Mouse (Mus musculus): ENCODE measurements around the gene Wdr11. TPM values are rescaled to one million over a fixed set of nuclear protein-coding genes. Genes with fewer than 3 reads are reported as not detected.
A peak's percentile ranks its signal among the peaks of the same experiment; 100 is the strongest.

The Wdr11 gene
- total RNA-seq, 2 experiments from 2014 or later: 16.2 to 18.1 TPM

DNA sequence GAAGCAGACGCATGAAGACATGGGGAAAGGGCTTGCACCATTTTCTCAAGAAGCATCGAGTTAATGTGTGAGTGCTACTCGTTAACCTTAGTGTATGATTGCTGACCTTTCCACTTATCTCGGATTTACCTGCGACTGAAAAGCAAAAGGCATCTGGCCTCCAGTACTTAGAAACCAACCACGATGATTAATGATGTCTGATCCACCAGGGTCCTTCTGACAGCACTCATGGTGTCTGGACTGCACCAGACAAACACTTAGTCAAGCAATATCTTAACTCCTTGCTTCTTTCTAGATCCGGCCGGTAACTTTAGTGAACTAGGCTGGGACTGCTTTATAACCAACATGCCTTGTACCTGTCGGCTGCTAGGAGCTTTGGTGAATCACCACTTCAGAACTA lies 45.3 kb downstream of the Wdr11 start:
- no peak overlapping the region for H3K4me3 ChIP-seq
- H3K27ac ChIP-seq: no peak overlapping the region
- TF ChIP-seq CTCF (IDR thresholded peaks at IDR 0.05): no peak
- intact Hi-C loops (cut with DNase I): no loop called here
- no peak for DNase-seq

DNA sequence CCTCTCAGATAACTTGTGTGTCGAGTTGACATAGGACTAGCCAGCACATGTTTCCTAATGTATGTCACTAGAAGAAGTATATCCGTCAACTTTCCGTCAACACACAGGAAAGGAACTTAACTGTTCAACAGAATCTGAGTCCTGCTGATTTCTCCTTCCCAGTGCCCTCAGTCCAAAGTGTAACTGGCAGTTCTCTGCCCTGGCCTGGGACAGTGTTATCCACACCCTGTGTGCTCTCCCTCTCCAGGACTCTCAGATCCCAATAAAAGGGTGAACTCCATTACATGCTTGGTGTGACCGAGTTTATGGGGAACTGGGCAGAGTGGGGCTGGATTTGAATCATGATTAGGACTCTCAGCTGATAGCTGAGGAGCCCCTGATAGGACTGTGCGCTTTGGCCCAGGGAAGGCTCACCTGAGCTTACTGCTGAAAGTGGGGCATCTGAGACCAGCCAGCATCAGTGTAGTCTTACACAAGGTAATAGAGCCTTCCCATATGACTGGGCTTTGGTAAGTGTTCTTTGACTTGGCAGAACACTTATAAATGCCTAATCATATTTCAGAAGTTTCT lies 46.3 kb downstream of the Wdr11 start:
- no peak overlapping the region for H3K4me3 ChIP-seq
- H3K27ac ChIP-seq: no peak overlapping the region
- no peak for DNase-seq
- TF ChIP-seq CTCF (IDR thresholded peaks at IDR 0.05): no peak
- intact Hi-C loops (cut with DNase I): no loop called here

DNA sequence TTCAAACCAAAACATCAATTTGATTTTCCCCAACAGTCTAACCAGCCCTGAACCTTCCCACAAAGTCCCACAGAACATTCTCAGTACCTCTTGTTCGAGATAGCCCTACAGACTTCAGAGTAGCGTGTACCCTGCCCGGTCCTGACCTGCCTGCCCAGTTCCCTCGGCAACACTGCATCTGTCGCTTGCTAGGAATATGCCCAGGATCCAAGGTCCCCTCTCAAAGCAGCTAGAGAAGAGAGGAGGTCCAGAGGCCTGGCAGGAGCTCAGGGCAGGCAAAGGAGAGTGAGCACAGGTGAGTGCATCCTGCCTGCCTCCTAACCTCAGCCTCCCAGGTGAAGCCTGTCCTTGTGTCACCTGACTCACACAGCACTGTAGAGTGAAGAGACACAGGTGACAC lies 47.3 kb downstream of the Wdr11 start:
- no peak overlapping the region for H3K27ac ChIP-seq
- TF ChIP-seq CTCF (IDR thresholded peaks at IDR 0.05): no peak
- H3K4me3 ChIP-seq: no peak overlapping the region
- intact Hi-C loops (cut with DNase I): no loop called here
- no peak for DNase-seq

DNA sequence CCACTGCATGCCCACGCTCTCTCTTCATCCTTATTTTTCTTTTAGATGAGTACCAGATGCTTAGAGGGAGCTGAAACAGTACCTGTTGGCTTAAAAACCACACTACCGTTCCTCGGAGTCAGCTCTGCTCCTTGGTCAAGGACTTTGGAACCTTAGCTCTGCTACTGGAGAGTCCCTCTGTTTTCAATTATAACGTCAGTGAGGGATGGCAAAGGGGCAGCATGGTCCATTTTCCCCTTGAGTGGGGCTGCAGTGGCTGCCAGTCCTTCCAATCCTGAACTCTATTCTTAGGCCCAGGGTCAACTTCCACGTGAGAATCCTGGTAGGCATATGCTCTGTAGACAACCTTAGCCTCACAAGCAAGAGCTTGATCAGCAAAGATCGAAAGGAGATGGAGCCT lies 48.2 kb downstream of the Wdr11 start:
- Histone ChIP-seq H3K4me3 (no peak overlapping the region), H3K27ac (no peak overlapping the region)
- DNase-seq: no peak
- no peak for TF ChIP-seq CTCF (IDR thresholded peaks at IDR 0.05)
- intact Hi-C loops (cut with DNase I): no loop called here

DNA sequence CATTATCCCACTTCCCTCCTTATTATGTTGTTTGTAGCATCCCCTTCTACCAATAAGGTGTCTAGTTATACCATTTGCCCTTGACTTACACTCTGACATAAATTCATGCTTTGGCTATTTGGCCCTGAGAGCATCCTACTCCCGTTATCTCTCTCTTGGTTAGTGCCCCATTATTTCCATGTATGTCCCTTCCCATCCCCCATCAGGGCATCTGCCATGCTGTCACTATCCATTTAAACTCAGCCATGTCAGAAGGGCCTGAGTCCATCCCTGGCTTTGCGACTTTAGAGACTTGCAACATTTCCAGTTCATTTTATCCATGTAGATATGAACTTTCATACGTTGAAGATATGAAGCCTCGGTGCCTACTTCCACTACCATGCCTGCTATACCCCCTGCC lies 51.6 kb downstream of the Wdr11 start:
- intact Hi-C loops (cut with DNase I): no loop called here
- Histone ChIP-seq H3K27ac (no peak overlapping the region), H3K4me3 (no peak overlapping the region)
- no peak for DNase-seq
- TF ChIP-seq CTCF (IDR thresholded peaks at IDR 0.05): no peak

DNA sequence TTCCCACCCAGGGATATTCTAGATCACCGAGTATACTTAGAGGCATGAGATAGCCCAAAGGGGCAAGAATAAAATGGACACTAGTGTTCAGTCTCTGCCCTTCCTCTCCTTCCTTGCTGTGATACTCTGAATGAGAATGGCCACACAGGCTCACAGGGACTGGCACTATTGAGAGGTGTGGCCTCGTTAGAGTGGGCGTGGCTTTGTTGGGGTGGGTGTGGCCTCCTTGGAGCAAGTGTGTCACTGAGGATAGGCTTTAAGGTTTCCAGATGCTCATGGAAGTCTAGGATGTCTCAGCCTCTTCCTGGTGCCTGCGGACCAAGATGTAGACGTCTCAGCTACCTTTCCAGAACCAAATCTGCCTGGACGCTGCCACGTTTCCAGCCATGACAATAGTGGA lies 56.1 kb downstream of the Wdr11 start:
- Histone ChIP-seq H3K4me3 (no peak overlapping the region), H3K27ac (no peak overlapping the region)
- intact Hi-C loops (cut with DNase I): no loop called here
- no peak for TF ChIP-seq CTCF (IDR thresholded peaks at IDR 0.05)
- DNase-seq: no peak

DNA sequence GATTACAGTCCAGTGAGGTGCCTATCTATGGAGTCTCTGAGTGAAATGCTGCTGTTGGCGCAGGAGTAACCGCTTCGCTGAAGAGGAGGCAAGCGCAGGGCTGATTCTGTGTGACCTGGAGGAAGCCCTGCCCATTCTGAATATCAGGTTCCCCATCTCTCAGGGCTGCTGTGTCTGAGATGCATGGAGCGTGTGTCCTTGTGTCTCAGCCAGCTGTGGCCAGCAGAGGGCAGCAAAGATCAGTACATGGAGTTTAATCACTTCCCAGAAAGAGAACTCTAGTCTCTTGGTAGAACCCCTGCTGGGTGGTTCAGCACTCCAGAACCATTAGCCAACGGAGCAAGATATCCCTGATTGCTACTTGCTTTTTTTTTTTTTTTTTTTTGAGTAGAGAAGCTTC lies 57.3 kb downstream of the Wdr11 start:
- peak; percentile 86 for DNase-seq
- no peak overlapping the region for H3K27ac ChIP-seq
- TF ChIP-seq CTCF (IDR thresholded peaks at IDR 0.05): peak; percentile 89
- no peak overlapping the region for H3K4me3 ChIP-seq
- intact Hi-C loops (cut with DNase I): no loop called here

DNA sequence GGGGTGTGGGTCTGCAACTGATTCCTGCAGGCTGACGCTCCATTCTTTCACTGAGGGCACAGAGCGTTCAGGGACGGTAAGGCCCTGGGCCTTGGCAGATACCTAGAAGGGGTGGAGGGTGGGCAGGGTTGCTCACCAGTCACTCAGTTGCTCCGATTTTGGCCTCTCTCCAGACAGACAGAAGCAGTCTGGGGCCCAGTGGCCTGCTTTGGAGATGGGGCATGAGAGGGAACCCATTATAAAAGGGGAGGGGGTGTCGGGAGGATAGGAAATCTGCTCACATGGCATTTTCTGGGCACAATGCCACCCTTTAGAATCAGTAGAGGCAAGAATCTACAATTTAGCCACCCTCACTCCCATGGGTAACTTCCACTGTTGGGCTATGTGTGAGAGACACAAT lies 59.1 kb downstream of the Wdr11 start:
- no peak for DNase-seq
- no peak overlapping the region for H3K4me3 ChIP-seq
- intact Hi-C loops (cut with DNase I): no loop called here
- no peak overlapping the region for H3K27ac ChIP-seq
- no peak for TF ChIP-seq CTCF (IDR thresholded peaks at IDR 0.05)

DNA sequence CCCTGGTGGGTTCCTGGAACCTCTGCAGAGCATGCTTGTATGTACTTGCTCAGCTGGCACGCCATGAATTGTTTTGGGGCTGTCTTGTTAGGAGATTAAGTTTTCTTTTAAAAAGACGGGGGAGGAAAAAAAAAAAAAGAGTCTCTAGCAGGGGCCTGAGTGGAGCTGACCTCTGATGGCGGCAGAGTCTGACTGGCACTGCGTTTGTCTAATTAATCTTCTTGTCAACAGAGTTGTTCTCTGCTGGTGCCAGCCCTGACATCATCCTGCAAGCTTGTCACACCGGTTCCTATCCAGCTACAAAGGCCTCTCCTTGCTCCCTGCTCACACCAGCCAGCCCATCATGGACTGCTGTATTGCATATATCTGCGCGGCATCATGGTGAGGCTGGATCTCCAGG lies 60.1 kb downstream of the Wdr11 start:
- no peak for DNase-seq
- intact Hi-C loops (cut with DNase I): loop anchor here (2.0 kb wide), 2 partner anchors 621 to 825 kb away; no protein-coding TSS in a partner anchor
- Histone ChIP-seq H3K27ac (no peak overlapping the region), H3K4me3 (no peak overlapping the region)
- TF ChIP-seq CTCF (IDR thresholded peaks at IDR 0.05): no peak

DNA sequence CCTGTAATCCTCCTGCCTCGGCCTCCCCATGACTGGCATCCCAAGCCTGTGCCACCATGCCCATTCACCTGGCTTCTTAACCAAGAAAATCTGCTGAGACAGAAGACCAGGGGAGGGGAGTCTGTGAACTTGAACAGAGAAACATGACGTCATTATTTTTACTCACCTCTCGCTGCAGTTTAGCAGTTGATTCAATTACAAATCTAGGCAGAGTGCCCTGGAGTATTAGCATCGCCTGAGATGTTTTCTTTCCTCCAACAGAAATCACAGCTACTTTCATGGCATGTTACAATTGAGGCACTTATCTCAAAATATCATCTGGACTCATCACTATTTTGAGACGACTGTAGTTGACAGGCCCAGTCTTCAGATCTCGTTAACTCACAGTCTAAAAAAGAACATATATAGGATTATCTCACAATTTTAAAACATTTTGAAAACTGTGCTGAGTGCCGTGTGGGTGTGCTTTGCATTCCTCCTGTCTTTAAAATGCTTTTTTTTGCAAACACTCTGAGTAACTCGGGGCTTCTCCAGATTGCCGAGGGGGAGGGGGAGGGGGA lies 61.3 kb downstream of the Wdr11 start:
- no peak for DNase-seq
- intact Hi-C loops (cut with DNase I): loop anchor here (2.0 kb wide), 2 partner anchors 620 to 824 kb away; no protein-coding TSS in a partner anchor
- Histone ChIP-seq H3K27ac (no peak overlapping the region), H3K4me3 (no peak overlapping the region)
- TF ChIP-seq CTCF (IDR thresholded peaks at IDR 0.05): no peak

DNA sequence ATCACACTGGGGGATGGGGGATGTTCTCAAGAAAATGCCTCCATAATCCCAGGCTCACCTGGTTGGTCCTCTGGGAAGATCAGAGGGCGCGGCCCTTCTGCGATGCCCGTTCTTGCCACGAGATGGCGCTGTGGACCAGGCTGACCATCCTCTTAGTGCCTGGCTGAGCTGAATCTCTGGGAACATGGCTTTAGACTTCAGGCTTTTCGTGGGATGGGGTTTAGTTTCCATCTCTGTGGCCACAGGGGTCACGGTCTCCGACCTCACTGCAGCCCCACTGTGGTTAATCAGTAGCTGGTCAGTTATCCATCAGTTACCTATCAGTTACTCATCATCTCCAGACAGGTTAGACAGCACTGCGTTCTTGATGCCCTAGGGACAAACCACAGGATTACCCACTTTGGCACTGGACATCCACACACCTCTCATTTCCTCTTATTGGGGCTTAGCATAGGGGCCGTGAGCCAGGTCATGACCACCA lies 62.2 kb downstream of the Wdr11 start:
- peak; percentile 73 for DNase-seq
- no peak; the same call in 1 of the 2 replicates for TF ChIP-seq CTCF (IDR thresholded peaks at IDR 0.05)
- Histone ChIP-seq H3K27ac (no peak overlapping the region), H3K4me3 (no peak overlapping the region)
- intact Hi-C loops (cut with DNase I): loop anchor here (2.0 kb wide), 2 partner anchors 619 to 823 kb away; no protein-coding TSS in a partner anchor

DNA sequence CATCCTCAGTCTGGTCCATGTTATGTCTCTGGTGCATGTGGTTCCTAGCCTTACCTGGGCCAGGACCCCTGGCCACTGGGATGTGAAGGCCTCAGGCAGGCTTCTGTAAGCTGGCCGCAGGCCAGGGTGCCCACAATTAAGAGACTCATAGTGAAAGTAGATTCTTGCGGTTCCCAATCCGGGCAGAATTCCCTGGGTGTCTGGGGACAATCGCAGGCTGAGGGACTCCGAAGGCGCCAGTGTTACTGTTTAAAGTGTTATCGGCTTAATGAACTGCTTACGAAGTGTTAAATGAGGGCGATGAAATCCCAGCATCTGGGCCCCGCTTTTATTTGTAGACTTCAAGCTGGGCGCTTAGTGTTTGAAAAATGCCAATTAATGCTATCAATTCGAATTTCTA lies 63.3 kb downstream of the Wdr11 start:
- DNase-seq: no peak
- intact Hi-C loops (cut with DNase I): no loop called here
- Histone ChIP-seq H3K27ac (no peak overlapping the region), H3K4me3 (no peak overlapping the region)
- no peak for TF ChIP-seq CTCF (IDR thresholded peaks at IDR 0.05)

DNA sequence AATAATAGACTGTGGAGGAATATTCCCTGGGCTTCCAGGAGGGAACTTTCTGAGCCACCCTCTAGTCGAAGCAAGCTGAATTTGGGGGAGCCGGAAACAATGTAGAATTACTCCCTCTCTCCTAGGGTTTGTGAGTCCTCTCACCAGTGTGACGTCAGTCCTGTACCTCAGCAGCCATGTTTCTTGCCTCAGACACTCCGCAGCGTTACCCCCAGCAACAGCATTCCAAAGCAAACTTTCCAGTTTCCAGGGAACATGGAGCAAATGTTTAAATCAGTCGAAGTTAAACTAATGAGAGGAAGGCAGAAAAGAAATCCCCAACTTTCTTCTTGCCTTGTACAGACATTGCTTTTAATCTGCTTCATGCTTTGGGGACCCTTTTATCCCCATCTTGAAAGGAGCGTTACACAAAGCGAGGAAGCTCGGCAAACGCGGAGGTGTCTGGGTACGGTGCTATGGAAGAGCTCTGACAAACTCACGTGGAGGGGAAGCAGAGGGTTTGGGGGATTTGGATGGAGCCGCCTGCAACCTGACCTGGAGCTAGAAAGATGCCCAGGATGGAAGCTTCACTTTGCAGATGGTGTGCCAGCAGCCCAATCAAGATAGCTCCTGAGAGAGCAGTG lies 64.1 kb downstream of the Wdr11 start:
- intact Hi-C loops (cut with DNase I): no loop called here
- no peak overlapping the region for H3K27ac ChIP-seq
- no peak for TF ChIP-seq CTCF (IDR thresholded peaks at IDR 0.05)
- no peak for DNase-seq
- H3K4me3 ChIP-seq: no peak overlapping the region

DNA sequence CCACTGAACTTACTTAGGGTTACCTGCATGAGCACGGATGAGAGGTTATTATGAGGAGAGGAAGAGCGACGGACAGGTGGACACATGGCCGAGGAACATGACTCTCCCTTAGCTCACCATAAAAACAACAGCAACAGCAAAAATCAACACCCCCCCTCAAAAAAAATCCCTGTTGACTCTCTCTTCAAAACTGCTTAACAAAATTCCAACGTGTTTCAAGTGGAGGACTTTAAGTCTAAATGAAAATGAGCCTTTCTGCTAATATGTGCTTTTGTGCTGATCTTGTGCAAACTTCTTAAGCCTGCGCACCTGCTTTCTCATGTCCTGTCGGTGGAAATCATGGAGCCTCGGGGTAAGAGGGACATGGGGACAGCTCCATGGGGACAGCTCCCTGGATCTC lies 66.2 kb downstream of the Wdr11 start:
- Histone ChIP-seq H3K27ac (no peak overlapping the region), H3K4me3 (no peak overlapping the region)
- intact Hi-C loops (cut with DNase I): no loop called here
- no peak for TF ChIP-seq CTCF (IDR thresholded peaks at IDR 0.05)
- no peak for DNase-seq
